Mouse (Mus musculus) lung, embryonic 16.5 days (tissue): ENCODE results near the gene Cdc42ep3. TPM values are rescaled to one million over a fixed set of nuclear protein-coding genes. Genes with fewer than 3 reads are reported as not detected.

ENCODE experiments used
- ATAC-seq: fragments of 200-750 bp; cut with Nextera tagmentation; 2 replicates; pipeline ENCODE4 v1.8.0; 2017; ENCODE audit warnings: low read depth, mild to moderate bottlenecking, moderate library complexity
- H3K27ac ChIP-seq: fragments of 300-500 bp; sonication (generic); 2 replicates; pipeline ENCODE4 v1.5.1; 2014; ENCODE audit warnings: mild to moderate bottlenecking, control low read depth, low read length
- H3K27me3 ChIP-seq: fragments of 300-500 bp; sonication (generic); 2 replicates; pipeline ENCODE4 v1.6.1; 2014; ENCODE audit warnings: low read depth, low read length, mixed read lengths; ENCODE audit not compliant: control insufficient read depth, insufficient read depth
- H3K36me3 ChIP-seq: fragments of 300-500 bp; sonication (generic); 2 replicates; pipeline ENCODE4 v1.6.1; 2014; ENCODE audit warnings: low read length; ENCODE audit not compliant: control insufficient read depth, insufficient read depth
- H3K4me1 ChIP-seq: fragments of 300-500 bp; sonication (generic); replicated peaks from 2 replicates; pipeline ENCODE4 v1.6.1; 2014; ENCODE audit warnings: low read length, mixed read lengths; ENCODE audit not compliant: control insufficient read depth, insufficient read depth
- H3K4me2 ChIP-seq: fragments of 300-500 bp; sonication (generic); 2 replicates; pipeline ENCODE4 v1.6.1; 2014; ENCODE audit warnings: low read depth, low read length, control low read depth
- H3K4me3 ChIP-seq: fragments of 300-500 bp; sonication (generic); 2 replicates; pipeline ENCODE4 v1.5.1; 2014; ENCODE audit warnings: mild to moderate bottlenecking, low read length, control low read depth
- H3K9ac ChIP-seq: fragments of 300-500 bp; sonication (generic); 2 replicates; pipeline ENCODE4 v1.6.1; 2014; ENCODE audit warnings: low read length, control low read depth
- H3K9me3 ChIP-seq: fragments of 300-500 bp; sonication (generic); 2 replicates; pipeline ENCODE4 v1.6.1; 2016; ENCODE audit warnings: low read length; ENCODE audit not compliant: control insufficient read depth
- whole genome bisulfite sequencing: fragments of 180-500 bp; shearing (Covaris S2); extraction: QIAGEN DNeasy Blood & Tissue Kit; methylation state at CpG from one replicate; pipeline ENCODE4 v1.1.7; 2014; 5-methylcytosine and 5-hydroxymethylcytosine counted together
- polyA plus RNA-seq: library from polyadenylated mRNA; unstranded; fragments of >200 nt; fragmentation: Nextera tagmentation; extraction: Ambion mirVana; gene quantifications from 2 replicates; pipeline ENCODE4 v1.2.1, GENCODE M21; 2015

The Cdc42ep3 gene
- 86.4 and 88.9 TPM in 2 replicates for polyA plus RNA-seq

DNA sequence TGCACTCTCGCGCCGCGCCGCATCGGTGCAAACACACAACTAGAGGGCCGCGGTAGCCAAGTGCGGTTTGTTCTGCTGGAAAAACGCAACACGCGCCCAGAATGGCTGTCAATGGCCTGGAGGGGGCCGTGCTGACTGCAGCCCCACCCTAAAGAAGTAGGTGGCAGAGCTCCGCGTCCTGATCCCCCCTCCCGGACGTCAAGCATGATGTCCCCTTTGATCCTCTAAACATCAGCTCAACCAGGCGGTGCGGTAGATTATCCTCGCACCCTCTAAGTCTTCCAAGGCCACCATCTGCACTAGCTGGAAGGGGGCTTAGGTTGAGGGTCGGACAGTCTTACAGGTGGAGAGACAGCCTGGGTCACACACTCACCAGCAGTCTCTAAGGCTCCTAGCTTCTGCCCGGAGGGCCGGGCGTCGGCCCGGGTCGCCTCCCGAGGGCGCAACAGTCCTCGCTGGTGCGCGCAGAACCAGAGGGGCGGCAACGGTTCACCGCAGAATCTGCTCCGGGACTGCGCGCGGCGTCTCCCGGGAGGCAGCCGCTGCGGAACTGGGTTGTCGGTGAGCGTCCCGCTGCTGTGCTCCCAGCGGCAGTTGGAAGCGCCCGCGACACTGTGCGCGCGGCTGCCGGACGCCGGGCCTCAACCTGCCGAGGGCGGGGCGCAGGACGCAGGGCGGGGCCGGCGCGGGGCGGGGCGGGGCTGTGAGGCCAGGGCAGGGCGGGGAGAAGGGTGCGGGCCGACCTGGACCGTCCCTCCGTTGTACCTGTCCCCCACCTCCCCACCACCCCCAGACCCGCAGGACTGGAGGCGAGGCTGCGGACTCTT lies at the start of gene Cdc42ep3:
Gene Cdc42ep3, minus strand, starts transcription at position 648 of the 827 bp plus-strand sequence.
- no peaks in the 10 kb centered on the region; the same call in 1 of the 2 replicates for H3K27me3 ChIP-seq
- H3K9ac ChIP-seq: peak within 1 kb of the TSS; percentile 88
- peak within 1 kb of the TSS; percentile 91 for H3K4me2 ChIP-seq
- peak; percentile 92 for ATAC-seq
- WGBS: under 1% methylated on average over 68 of the region's 74 CpGs
- peak within 1 kb of the TSS; percentile 84 for H3K4me3 ChIP-seq
- peak within 1 kb of the TSS; percentile 90 for H3K27ac ChIP-seq
- H3K9me3 ChIP-seq: no peaks in the 10 kb centered on the region
- no peaks in the 10 kb centered on the region for H3K36me3 ChIP-seq
- peaks cover 23% of the 10 kb centered on the region for H3K4me1 ChIP-seq

DNA sequence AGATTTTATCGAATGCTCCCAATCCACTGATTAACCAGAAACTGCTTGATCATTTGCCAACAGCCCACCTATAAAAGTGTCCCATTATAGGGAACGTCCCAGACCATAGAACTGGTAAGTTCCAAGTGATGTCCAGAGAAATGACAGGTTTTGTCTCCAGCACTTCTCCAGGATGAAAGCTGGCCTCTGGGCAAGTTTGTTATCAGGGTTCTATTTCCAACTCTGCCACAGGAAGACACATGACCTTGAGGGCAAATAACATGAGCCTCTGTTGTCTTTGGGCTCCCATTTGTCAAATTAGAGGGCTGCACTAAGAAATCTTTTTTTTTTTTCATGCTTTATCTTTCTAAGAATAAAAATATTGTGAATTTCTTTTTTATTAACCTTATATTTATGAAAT lies 45.5 kb upstream of the Cdc42ep3 start:
- no peak overlapping the region for H3K9ac ChIP-seq
- no peaks in the 10 kb centered on the region for H3K4me1 ChIP-seq
- H3K4me2 ChIP-seq: no peak overlapping the region

DNA sequence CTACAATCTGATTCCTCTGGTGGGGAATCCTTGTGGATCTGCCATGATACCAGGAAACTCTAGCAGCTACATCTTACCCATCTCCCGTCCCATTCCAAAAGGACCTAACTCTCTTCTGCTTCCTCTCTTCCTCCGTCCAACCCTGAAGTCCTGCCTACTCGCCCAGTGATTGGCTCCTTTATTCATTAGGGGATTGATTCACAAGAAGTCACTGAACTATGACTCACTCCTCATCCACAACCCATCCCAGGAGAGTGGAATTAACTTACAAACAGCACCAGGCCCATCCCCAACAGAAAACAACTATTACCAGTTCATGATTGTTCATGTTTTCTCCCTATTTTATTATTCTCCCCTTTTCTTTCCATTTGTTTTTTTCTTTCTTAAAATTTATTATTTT lies 43.5 kb upstream of the Cdc42ep3 start:
- no peak overlapping the region for H3K9ac ChIP-seq
- no peaks in the 10 kb centered on the region for H3K36me3 ChIP-seq
- no peak overlapping the region for H3K4me3 ChIP-seq
- H3K9me3 ChIP-seq: no peaks in the 10 kb centered on the region
- no peak overlapping the region for H3K4me2 ChIP-seq
- H3K27me3 ChIP-seq: no peaks in the 10 kb centered on the region
- 80% methylated on average over 3 of the region's 3 CpGs for WGBS
- H3K27ac ChIP-seq: no peak overlapping the region
- no peak for ATAC-seq
- peaks cover 14% of the 10 kb centered on the region for H3K4me1 ChIP-seq

More for the DNA sequence above, 45.5 kb upstream of the Cdc42ep3 start:
- Histone ChIP-seq H3K4me3 (no peak overlapping the region), H3K36me3 (no peaks in the 10 kb centered on the region), H3K9me3 (no peaks in the 10 kb centered on the region), H3K27ac (no peak overlapping the region), H3K27me3 (no peaks in the 10 kb centered on the region)
- ATAC-seq: no peak
- WGBS: 69% methylated on average over 2 of the region's 2 CpGs

DNA sequence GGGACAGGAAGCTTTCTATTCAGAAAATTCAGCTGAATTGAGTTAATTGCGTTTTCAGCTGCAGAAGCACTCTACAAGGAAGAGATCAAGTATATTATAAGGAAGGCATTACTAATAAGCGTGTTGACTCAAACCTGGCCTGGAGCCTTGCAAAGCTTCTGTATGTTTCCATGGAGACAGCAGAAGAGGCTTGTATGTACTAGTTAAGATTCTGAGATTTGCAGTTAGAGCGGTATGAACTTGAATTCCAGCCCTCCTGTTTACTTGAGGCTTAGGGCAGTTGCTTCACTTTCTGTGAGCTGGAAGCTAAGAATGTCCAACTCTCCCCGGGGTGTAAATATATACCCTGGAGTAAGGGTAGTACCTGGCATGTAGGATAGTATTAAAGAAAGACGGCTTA lies 39.9 kb upstream of the Cdc42ep3 start:
- peaks cover 14% of the 10 kb centered on the region for H3K4me1 ChIP-seq
- H3K4me2 ChIP-seq: no peak overlapping the region
- no peaks in the 10 kb centered on the region for H3K9me3 ChIP-seq
- WGBS: 48% methylated on average over 5 of the region's 5 CpGs
- no peak overlapping the region for H3K9ac ChIP-seq
- peak overlapping the region; percentile 66 for H3K27ac ChIP-seq
- H3K36me3 ChIP-seq: no peaks in the 10 kb centered on the region
- H3K27me3 ChIP-seq: no peaks in the 10 kb centered on the region
- H3K4me3 ChIP-seq: no peak overlapping the region
- ATAC-seq: peak; percentile 88

DNA sequence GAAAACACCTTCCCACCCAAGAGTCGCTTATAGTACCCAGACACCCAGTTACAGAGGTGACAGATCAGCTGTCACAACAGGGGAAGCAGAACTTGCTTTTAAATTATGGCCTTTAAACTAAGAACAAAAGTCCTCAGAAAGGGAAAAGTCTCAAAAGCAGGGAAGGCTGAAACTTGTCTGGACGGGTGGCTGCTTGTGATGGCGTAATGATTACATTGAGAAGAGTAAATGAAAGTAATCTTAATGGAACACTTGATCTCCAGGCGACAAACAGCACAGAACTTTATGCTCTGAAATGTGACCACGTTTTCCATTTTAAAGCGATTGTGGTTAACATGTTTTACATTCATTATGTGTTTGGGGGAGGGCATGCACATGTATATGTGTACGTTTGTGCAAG lies 39.0 kb upstream of the Cdc42ep3 start:
- Histone ChIP-seq H3K27ac (peak overlapping the region; percentile 66; the same call in 1 of the 2 replicates), H3K4me2 (no peak overlapping the region), H3K4me3 (no peak overlapping the region), H3K27me3 (no peaks in the 10 kb centered on the region), H3K9me3 (no peaks in the 10 kb centered on the region), H3K4me1 (peaks cover 14% of the 10 kb centered on the region), H3K9ac (no peak overlapping the region), H3K36me3 (no peaks in the 10 kb centered on the region)
- WGBS: 50% methylated on average over 7 of the region's 7 CpGs
- no peak for ATAC-seq

DNA sequence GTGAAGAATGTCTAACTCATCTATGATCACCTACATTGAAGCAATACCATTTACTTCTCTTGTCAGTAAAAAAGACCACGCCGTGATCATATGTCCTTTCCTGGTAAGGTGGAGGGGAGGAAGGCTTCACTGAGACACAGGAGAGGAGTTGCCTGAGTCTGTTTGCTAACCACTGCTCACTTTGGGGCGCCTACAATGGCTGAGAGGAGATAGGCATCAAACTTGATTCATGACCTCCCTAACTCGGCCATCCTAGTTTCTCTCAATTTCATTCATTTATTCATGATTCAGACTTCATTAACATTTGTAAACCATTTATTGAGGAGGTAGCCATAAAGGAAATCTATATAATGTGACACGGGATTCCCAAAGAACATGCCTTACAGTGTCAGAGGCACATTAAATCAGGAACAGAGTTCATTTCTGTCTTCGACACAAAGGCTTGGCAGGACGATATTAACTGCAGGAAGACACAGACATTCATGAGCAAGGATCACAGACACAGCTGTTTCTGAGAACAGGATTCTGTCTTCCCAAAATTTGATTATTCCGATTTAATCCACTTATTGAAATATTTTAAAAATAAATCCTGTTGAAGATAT lies 32.7 kb upstream of the Cdc42ep3 start:
- WGBS: 75% methylated on average over 8 of the region's 8 CpGs

DNA sequence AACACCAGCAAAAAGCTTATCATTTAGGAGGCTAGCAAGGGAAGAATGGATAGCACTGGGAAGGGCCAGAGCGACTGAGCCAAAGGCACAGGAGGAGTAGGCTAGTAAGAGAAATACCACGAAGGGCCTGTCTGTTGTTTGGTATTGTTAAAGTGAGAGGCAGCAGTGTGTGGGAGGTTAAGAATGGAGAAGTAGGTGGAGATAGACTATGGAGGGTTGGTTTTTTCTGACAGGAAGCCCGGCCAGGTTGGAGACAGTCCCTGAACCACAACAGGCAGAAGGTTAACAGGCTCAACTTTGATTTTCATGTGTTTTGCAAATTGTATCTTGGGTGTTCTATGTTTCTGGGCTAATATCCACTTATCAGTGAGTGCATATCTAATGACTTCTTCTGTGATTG lies 26.6 kb upstream of the Cdc42ep3 start:
- no peaks in the 10 kb centered on the region for H3K4me1 ChIP-seq
- ATAC-seq: no peak
- H3K9me3 ChIP-seq: no peaks in the 10 kb centered on the region
- no peaks in the 10 kb centered on the region for H3K36me3 ChIP-seq
- H3K27me3 ChIP-seq: no peaks in the 10 kb centered on the region
- no peak overlapping the region for H3K27ac ChIP-seq
- no peak overlapping the region for H3K4me2 ChIP-seq
- WGBS: 79% methylated on average over 3 of the region's 3 CpGs
- H3K9ac ChIP-seq: no peak overlapping the region
- H3K4me3 ChIP-seq: no peak overlapping the region

More for the DNA sequence above, 32.7 kb upstream of the Cdc42ep3 start:
- H3K27ac ChIP-seq: no peak overlapping the region
- H3K4me1 ChIP-seq: no peaks in the 10 kb centered on the region
- no peak for ATAC-seq
- H3K27me3 ChIP-seq: no peaks in the 10 kb centered on the region
- no peak overlapping the region for H3K4me2 ChIP-seq
- no peaks in the 10 kb centered on the region for H3K36me3 ChIP-seq
- no peak overlapping the region for H3K4me3 ChIP-seq
- no peaks in the 10 kb centered on the region for H3K9me3 ChIP-seq
- H3K9ac ChIP-seq: no peak overlapping the region

DNA sequence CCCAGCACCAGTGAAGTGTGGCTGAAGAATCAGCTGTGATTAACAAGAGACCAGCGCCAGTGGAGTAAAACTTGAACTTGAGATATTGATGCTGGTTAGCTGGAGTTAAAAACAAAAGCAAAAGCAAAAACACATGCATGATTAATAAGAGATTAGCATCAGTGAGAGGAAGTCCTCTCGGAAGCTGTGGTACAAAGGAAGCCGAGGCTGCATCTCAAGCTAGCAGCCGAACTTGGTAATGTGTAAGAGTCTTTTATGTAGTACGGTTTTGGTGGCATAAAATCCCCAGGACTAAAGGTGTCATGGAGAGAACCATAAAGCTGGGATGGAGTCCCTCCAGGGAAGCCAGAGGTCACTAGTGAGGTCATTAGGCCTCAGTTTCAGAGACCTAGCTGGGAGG lies 24.3 kb upstream of the Cdc42ep3 start:
- Histone ChIP-seq H3K4me1 (no peaks in the 10 kb centered on the region), H3K27ac (no peak overlapping the region), H3K4me3 (no peak overlapping the region), H3K27me3 (no peaks in the 10 kb centered on the region), H3K36me3 (no peaks in the 10 kb centered on the region), H3K4me2 (no peak overlapping the region), H3K9me3 (no peaks in the 10 kb centered on the region), H3K9ac (no peak overlapping the region)
- 58% methylated on average over 5 of the region's 5 CpGs for WGBS
- ATAC-seq: no peak

DNA sequence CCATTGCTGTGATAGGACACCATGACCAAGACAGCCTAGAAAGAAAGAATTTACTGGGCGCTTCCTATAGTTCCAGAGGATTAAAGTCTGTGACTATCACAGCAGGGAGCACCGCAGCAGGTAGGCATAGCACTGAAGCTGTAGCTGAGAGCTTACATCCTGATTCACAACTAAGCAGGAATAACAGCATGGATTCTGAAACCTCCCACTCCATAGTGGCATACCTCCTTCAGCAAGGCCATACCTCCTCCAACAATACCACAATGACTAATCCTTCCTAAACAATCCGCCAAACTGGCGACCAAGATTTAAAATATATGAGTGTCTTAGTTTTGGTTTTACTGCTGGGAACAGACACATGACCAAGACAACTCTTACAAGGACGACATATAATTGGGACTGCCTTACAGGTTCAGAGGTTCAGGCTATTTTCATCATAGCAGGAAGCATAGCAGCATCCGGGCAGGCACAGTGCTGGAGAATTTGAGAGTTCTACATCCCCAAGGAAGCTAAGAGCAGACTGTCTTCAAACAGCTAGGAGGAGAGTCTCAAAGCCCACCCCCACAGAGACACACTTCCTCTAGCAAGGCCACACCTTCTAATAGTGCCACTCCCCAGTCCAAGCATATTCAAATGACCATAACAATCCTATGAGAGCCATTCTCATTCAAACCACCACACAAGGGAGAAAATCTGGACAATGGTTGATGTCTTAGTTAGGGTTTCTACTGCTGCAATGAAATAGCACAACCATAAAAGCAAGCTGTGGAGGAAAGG lies 21.7 kb upstream of the Cdc42ep3 start:
- no peaks in the 10 kb centered on the region for H3K27me3 ChIP-seq
- no peak overlapping the region for H3K4me3 ChIP-seq
- H3K27ac ChIP-seq: no peak overlapping the region
- ATAC-seq: no peak
- H3K4me1 ChIP-seq: 0 out of 2 replicates have a peak, but pooled peaks cover 4% of the 10 kb centered on the region
- no peaks in the 10 kb centered on the region for H3K9me3 ChIP-seq
- H3K36me3 ChIP-seq: no peaks in the 10 kb centered on the region
- H3K4me2 ChIP-seq: no peak overlapping the region
- no peak overlapping the region for H3K9ac ChIP-seq
- 75% methylated on average over 6 of the region's 6 CpGs for WGBS
